Mouse (Mus musculus) liver, embryonic 14.5 days (tissue): ENCODE data around the gene Filip1l.

Experiments
- CTCF ChIP-seq: IDR thresholded peaks from 2 replicates; pipeline ENCODE4 v1.5.1; 2016; ENCODE audit warnings: antibody characterized with exemption, low read depth, control low read depth
- EP300 ChIP-seq: IDR thresholded peaks from 2 replicates; pipeline ENCODE4 v1.6.1; 2016; ENCODE audit warnings: antibody characterized with exemption, low read depth

- TF ChIP-seq CTCF = no peak
- no peak for TF ChIP-seq EP300
Measured at GRCm38 (mm10) chr16:57566215-57566614, 213.3 kb downstream of the Filip1l start.
